Mouse (Mus musculus): ENCODE data around the gene Slfnl1. TPM values are rescaled to one million over a fixed set of nuclear protein-coding genes. Genes with fewer than 3 reads are reported as not detected.

The Slfnl1 gene
- not detected in 2 replicates for polyA plus RNA-seq (2015; fragmentation: Nextera tagmentation; extraction: Ambion mirVana)

- H3K4me3 ChIP-seq, result no peak within 1 kb of the TSS
- H3K27ac ChIP-seq, result no peak within 1 kb of the TSS
- no peaks in the 10 kb centered on the region for H3K9me3 ChIP-seq
- WGBS, result 85% methylated on average over 6 of the region's 6 CpGs
- H3K4me1 ChIP-seq, result no peaks in the 10 kb centered on the region
- ATAC-seq (ENCODE audit: insufficient number of reproducible peaks, insufficient read depth, low FRiP score, low TSS enrichment, low read depth), result no peak
- no peak within 1 kb of the TSS for H3K9ac ChIP-seq
- H3K4me2 ChIP-seq, result no peak within 1 kb of the TSS
- peaks cover 62% of the 10 kb centered on the region for H3K36me3 ChIP-seq
- no peaks in the 10 kb centered on the region for H3K27me3 ChIP-seq
Measured at GRCm38 (mm10) chr4:120531986-120532385, at the start of gene Slfnl1. Slfnl1 (plus strand) TSS chr4:120532231.

- H3K9ac ChIP-seq, result no peak overlapping the region
- peaks cover 33% of the 10 kb centered on the region for H3K36me3 ChIP-seq
- H3K4me2 ChIP-seq, result no peak overlapping the region
- WGBS, result 18% methylated on average over 1 of the region's 1 CpGs
- no peak overlapping the region for H3K27ac ChIP-seq
- H3K9me3 ChIP-seq, result no peaks in the 10 kb centered on the region
- no peak overlapping the region for H3K4me3 ChIP-seq
- ATAC-seq (ENCODE audit: insufficient number of reproducible peaks, insufficient read depth, low FRiP score, low TSS enrichment, low read depth), result no peak
- 0 out of 2 replicates have a peak, but pooled peaks cover 5% of the 10 kb centered on the region for H3K4me1 ChIP-seq
- H3K27me3 ChIP-seq, result no peaks in the 10 kb centered on the region
Measured at GRCm38 (mm10) chr4:120487707-120488106, 44.3 kb upstream of the Slfnl1 start.

- no peaks in the 10 kb centered on the region for H3K4me1 ChIP-seq
- peaks cover 49% of the 10 kb centered on the region for H3K36me3 ChIP-seq
Measured at GRCm38 (mm10) chr4:120506955-120507354, 25.1 kb upstream of the Slfnl1 start.

GRCm38 (mm10) chr4:120511203-120511602, 20.8 kb upstream of the Slfnl1 start:
- Histone ChIP-seq H3K4me2 (no peak overlapping the region), H3K27ac (no peak overlapping the region), H3K9ac (no peak overlapping the region), H3K36me3 (peaks cover 63% of the 10 kb centered on the region), H3K4me1 (no peaks in the 10 kb centered on the region), H3K4me3 (no peak overlapping the region), H3K9me3 (0 out of 2 replicates have a peak, but pooled peaks cover 3% of the 10 kb centered on the region), H3K27me3 (no peaks in the 10 kb centered on the region)
- ATAC-seq (ENCODE audit: insufficient number of reproducible peaks, insufficient read depth, low FRiP score, low TSS enrichment, low read depth), result no peak
- WGBS, result 91% methylated on average over 4 of the region's 4 CpGs

More at GRCm38 (mm10) chr4:120506955-120507354, 25.1 kb upstream of the Slfnl1 start:
- ATAC-seq (ENCODE audit: insufficient number of reproducible peaks, insufficient read depth, low FRiP score, low TSS enrichment, low read depth), result no peak
- 0 out of 2 replicates have a peak, but pooled peaks cover 3% of the 10 kb centered on the region for H3K9me3 ChIP-seq
- no peak overlapping the region for H3K27ac ChIP-seq
- H3K4me3 ChIP-seq, result no peak overlapping the region
- WGBS, result 90% methylated on average over 1 of the region's 1 CpGs
- no peaks in the 10 kb centered on the region for H3K27me3 ChIP-seq
- H3K9ac ChIP-seq, result no peak overlapping the region
- no peak overlapping the region for H3K4me2 ChIP-seq

GRCm38 (mm10) chr4:120514366-120514765, 17.7 kb upstream of the Slfnl1 start:
- peaks cover 57% of the 10 kb centered on the region for H3K36me3 ChIP-seq
- H3K4me3 ChIP-seq, result no peak overlapping the region
- no peak overlapping the region for H3K27ac ChIP-seq
- no peak for ATAC-seq (ENCODE audit: insufficient number of reproducible peaks, insufficient read depth, low FRiP score, low TSS enrichment, low read depth)
- 0 out of 2 replicates have a peak, but pooled peaks cover 2% of the 10 kb centered on the region for H3K9me3 ChIP-seq
- no peaks in the 10 kb centered on the region for H3K27me3 ChIP-seq
- no peak overlapping the region for H3K9ac ChIP-seq
- whole genome bisulfite sequencing, result 97% methylated on average over 2 of the region's 2 CpGs
- H3K4me1 ChIP-seq, result no peaks in the 10 kb centered on the region
- no peak overlapping the region for H3K4me2 ChIP-seq

GRCm38 (mm10) chr4:120516491-120516890, 15.5 kb upstream of the Slfnl1 start:
- no peak for ATAC-seq (ENCODE audit: insufficient number of reproducible peaks, insufficient read depth, low FRiP score, low TSS enrichment, low read depth)
- WGBS, result 85% methylated on average over 7 of the region's 7 CpGs
- Histone ChIP-seq H3K27ac (peak overlapping the region; percentile 11; the same call in 1 of the 2 replicates), H3K36me3 (peaks cover 66% of the 10 kb centered on the region), H3K9me3 (no peaks in the 10 kb centered on the region), H3K4me2 (no peak overlapping the region), H3K27me3 (no peaks in the 10 kb centered on the region), H3K4me3 (no peak overlapping the region), H3K9ac (no peak overlapping the region), H3K4me1 (no peaks in the 10 kb centered on the region)

- Histone ChIP-seq H3K9me3 (no peaks in the 10 kb centered on the region), H3K27ac (peak overlapping the region; percentile 11; the same call in 1 of the 2 replicates), H3K9ac (no peak overlapping the region), H3K4me3 (no peak overlapping the region), H3K27me3 (no peaks in the 10 kb centered on the region), H3K36me3 (peaks cover 70% of the 10 kb centered on the region), H3K4me2 (no peak overlapping the region), H3K4me1 (no peaks in the 10 kb centered on the region)
- WGBS, result 87% methylated on average over 7 of the region's 7 CpGs
- no peak for ATAC-seq (ENCODE audit: insufficient number of reproducible peaks, insufficient read depth, low FRiP score, low TSS enrichment, low read depth)
Measured at GRCm38 (mm10) chr4:120516907-120517306, 15.1 kb upstream of the Slfnl1 start.

GRCm38 (mm10) chr4:120517335-120517734, 14.7 kb upstream of the Slfnl1 start:
- peaks cover 72% of the 10 kb centered on the region for H3K36me3 ChIP-seq
- no peak overlapping the region for H3K4me3 ChIP-seq
- no peaks in the 10 kb centered on the region for H3K9me3 ChIP-seq
- no peak for ATAC-seq (ENCODE audit: insufficient number of reproducible peaks, insufficient read depth, low FRiP score, low TSS enrichment, low read depth)
- no peaks in the 10 kb centered on the region for H3K4me1 ChIP-seq
- no peaks in the 10 kb centered on the region for H3K27me3 ChIP-seq
- no peak overlapping the region for H3K27ac ChIP-seq
- WGBS, result 77% methylated on average over 4 of the region's 4 CpGs
- H3K4me2 ChIP-seq, result no peak overlapping the region
- no peak overlapping the region for H3K9ac ChIP-seq

GRCm38 (mm10) chr4:120521761-120522160, 10.3 kb upstream of the Slfnl1 start:
- 64% methylated on average over 5 of the region's 5 CpGs for WGBS
- H3K9ac ChIP-seq, result no peak overlapping the region
- H3K4me1 ChIP-seq, result no peaks in the 10 kb centered on the region
- H3K4me3 ChIP-seq, result no peak overlapping the region
- no peaks in the 10 kb centered on the region for H3K9me3 ChIP-seq
- no peak for ATAC-seq (ENCODE audit: insufficient number of reproducible peaks, insufficient read depth, low FRiP score, low TSS enrichment, low read depth)
- no peak overlapping the region for H3K4me2 ChIP-seq
- H3K27me3 ChIP-seq, result no peaks in the 10 kb centered on the region
- peaks cover 88% of the 10 kb centered on the region for H3K36me3 ChIP-seq
- H3K27ac ChIP-seq, result no peak overlapping the region

GRCm38 (mm10) chr4:120522351-120522750, 9.7 kb upstream of the Slfnl1 start:
- Histone ChIP-seq H3K4me1 (no peaks in the 10 kb centered on the region), H3K9me3 (no peaks in the 10 kb centered on the region), H3K36me3 (peaks cover 84% of the 10 kb centered on the region), H3K9ac (no peak overlapping the region), H3K27ac (no peak overlapping the region), H3K27me3 (no peaks in the 10 kb centered on the region), H3K4me3 (no peak overlapping the region), H3K4me2 (no peak overlapping the region)
- 91% methylated on average over 4 of the region's 4 CpGs for WGBS
- no peak for ATAC-seq (ENCODE audit: insufficient number of reproducible peaks, insufficient read depth, low FRiP score, low TSS enrichment, low read depth)

- Histone ChIP-seq H3K27ac (no peak overlapping the region), H3K9ac (no peak overlapping the region), H3K27me3 (no peaks in the 10 kb centered on the region), H3K4me2 (no peak overlapping the region), H3K36me3 (peaks cover 82% of the 10 kb centered on the region), H3K4me1 (no peaks in the 10 kb centered on the region), H3K9me3 (no peaks in the 10 kb centered on the region), H3K4me3 (no peak overlapping the region)
- WGBS, result 87% methylated on average over 3 of the region's 3 CpGs
- no peak for ATAC-seq (ENCODE audit: insufficient number of reproducible peaks, insufficient read depth, low FRiP score, low TSS enrichment, low read depth)
Measured at GRCm38 (mm10) chr4:120523092-120523491, 8.9 kb upstream of the Slfnl1 start.

GRCm38 (mm10) chr4:120528171-120528570, 3.9 kb upstream of the Slfnl1 start:
- no peaks in the 10 kb centered on the region for H3K9me3 ChIP-seq
- no peak overlapping the region for H3K9ac ChIP-seq
- no peaks in the 10 kb centered on the region for H3K4me1 ChIP-seq
- H3K27ac ChIP-seq, result no peak overlapping the region
- H3K27me3 ChIP-seq, result no peaks in the 10 kb centered on the region
- 80% methylated on average over 9 of the region's 9 CpGs for WGBS
- H3K4me2 ChIP-seq, result no peak overlapping the region
- H3K36me3 ChIP-seq, result peaks cover 86% of the 10 kb centered on the region
- ATAC-seq (ENCODE audit: insufficient number of reproducible peaks, insufficient read depth, low FRiP score, low TSS enrichment, low read depth), result no peak
- H3K4me3 ChIP-seq, result no peak overlapping the region
